Mouse (Mus musculus) megakaryocyte, embryonic 14.5 days (primary cell): ENCODE data around the gene Ralb. TPM values are rescaled to one million over a fixed set of nuclear protein-coding genes. Genes with fewer than 3 reads are reported as not detected.
A peak's percentile ranks its signal among the peaks of the same experiment; 100 is the strongest.

ENCODE experiments used
- H3K27me3 ChIP-seq: replicated peaks from 2 replicates; pipeline ENCODE3; 2012; ENCODE audit warnings: inconsistent platforms
- H3K36me3 ChIP-seq: replicated peaks from 2 replicates; pipeline ENCODE3; 2012; ENCODE audit warnings: low read length, inconsistent platforms, mixed read lengths
- H3K4me1 ChIP-seq: 2 replicates; pipeline ENCODE4 v1.6.1; 2012; ENCODE audit warnings: inconsistent platforms
- H3K4me3 ChIP-seq: replicated peaks from 2 replicates; pipeline ENCODE3; 2012; ENCODE audit warnings: moderate library complexity, mild to moderate bottlenecking, inconsistent platforms
- H3K9me3 ChIP-seq: 2 replicates; pipeline ENCODE4 v1.6.1; 2012; ENCODE audit warnings: inconsistent platforms
- FLI1 ChIP-seq: IDR thresholded peaks from 2 replicates; pipeline ENCODE4 v1.6.1; 2012; ENCODE audit warnings: low read length, inconsistent platforms, mixed read lengths
- GATA1 ChIP-seq: IDR thresholded peaks from 3 replicates; pipeline ENCODE4 v1.6.1; 2012; ENCODE audit warnings: mixed read lengths, low read length, inconsistent platforms, borderline replicate concordance
- polyA plus RNA-seq: library from polyadenylated mRNA; stranded (reverse); fragments of >175 nt; gene quantifications from 2 replicates; pipeline ENCODE4 v1.2.3, GENCODE M21; 2012; ENCODE audit warnings: low replicate concordance; ENCODE audit not compliant: insufficient read depth

Ralb gene
- polyA plus RNA-seq, 1 experiment: 45.9 TPM

GRCm38 (mm10) chr1:119525004-119525444 lies 20.4 kb upstream of the Ralb start:
- H3K4me1 ChIP-seq: peaks cover 43% of the 10 kb centered on the region
- H3K4me3 ChIP-seq: peak overlapping the region; percentile 96
- no peak for TF ChIP-seq GATA1
- no peak for TF ChIP-seq FLI1
- peaks cover 24% of the 10 kb centered on the region for H3K27me3 ChIP-seq
- H3K9me3 ChIP-seq: peaks cover 27% of the 10 kb centered on the region
- peaks cover 30% of the 10 kb centered on the region for H3K36me3 ChIP-seq

- TF ChIP-seq FLI1: no peak
- no peak for TF ChIP-seq GATA1
- Histone ChIP-seq H3K27me3 (peaks cover 30% of the 10 kb centered on the region), H3K4me3 (no peak overlapping the region), H3K4me1 (peaks cover 43% of the 10 kb centered on the region), H3K9me3 (peaks cover 17% of the 10 kb centered on the region), H3K36me3 (peaks cover 22% of the 10 kb centered on the region)
These were observed 19.2 kb upstream of the Ralb start for GRCm38 (mm10) chr1:119523826-119524225.

DNA sequence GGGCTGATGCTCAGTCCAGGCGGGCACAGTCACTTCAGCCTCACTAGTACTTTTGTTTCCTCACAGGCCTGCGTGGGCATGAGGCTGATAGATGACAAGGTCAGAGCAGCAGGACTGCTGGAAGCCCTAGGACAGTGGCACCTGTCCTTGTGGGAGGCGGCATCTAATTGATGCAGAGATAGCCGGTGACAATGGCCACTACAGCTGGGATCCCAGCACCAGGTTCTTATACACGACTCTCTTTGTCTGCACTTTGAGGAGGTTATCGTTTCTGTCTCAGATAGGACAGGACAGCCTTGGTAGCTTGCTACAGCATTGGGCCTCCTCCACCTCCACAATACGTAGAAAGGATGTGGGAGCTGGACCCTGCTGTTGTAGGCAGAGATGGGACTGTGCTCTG lies 18.8 kb upstream of the Ralb start:
- Histone ChIP-seq H3K9me3 (peaks cover 12% of the 10 kb centered on the region), H3K36me3 (peaks cover 18% of the 10 kb centered on the region), H3K4me1 (peaks cover 43% of the 10 kb centered on the region), H3K27me3 (peaks cover 30% of the 10 kb centered on the region), H3K4me3 (no peak overlapping the region)
- no peak for TF ChIP-seq GATA1
- TF ChIP-seq FLI1: no peak

DNA sequence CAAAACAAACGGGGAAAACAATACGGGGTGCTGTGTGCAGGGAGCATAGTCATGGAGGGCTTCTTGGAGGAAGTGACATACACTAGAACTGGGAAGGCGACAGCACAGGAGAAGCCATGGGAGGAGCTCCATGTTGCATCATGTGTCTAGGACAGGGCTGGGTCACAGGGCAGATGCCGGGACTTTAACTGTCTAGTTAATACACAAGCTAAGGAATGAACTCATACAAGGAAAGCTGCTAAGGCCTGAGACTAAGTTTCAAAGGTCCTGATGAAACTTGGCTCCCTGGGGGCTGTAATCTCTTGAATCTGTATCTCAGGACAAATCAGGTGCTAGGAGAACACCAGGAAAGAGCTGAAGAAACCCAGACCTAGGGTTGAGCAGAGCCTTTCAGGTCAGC lies 18.1 kb upstream of the Ralb start:
- TF ChIP-seq FLI1 (no peak), GATA1 (no peak)
- peaks cover 9% of the 10 kb centered on the region for H3K9me3 ChIP-seq
- no peak overlapping the region for H3K4me3 ChIP-seq
- peaks cover 50% of the 10 kb centered on the region for H3K4me1 ChIP-seq
- peaks cover 30% of the 10 kb centered on the region for H3K27me3 ChIP-seq
- H3K36me3 ChIP-seq: peaks cover 11% of the 10 kb centered on the region

DNA sequence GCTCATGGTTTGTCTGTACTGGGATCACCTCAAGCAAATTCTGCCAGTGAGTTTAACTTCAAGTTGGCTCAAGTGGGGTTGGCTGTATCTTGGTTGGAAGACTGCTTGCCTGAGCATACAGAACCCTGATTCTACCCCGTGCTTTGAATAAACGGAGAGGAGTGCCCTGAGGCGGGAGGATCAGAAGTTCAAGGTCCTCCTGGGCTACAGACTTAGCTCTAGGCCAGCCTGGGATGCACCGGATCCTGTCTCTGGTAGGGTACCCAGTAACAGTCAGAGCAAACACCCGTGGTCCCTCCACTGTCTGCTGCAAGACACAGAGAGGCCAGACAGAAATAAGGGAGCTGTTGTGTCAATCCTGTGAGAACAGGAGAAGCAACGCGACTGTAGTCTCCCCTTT lies 17.1 kb upstream of the Ralb start:
- TF ChIP-seq GATA1: no peak
- no peak for TF ChIP-seq FLI1
- H3K9me3 ChIP-seq: peaks cover 10% of the 10 kb centered on the region
- peaks cover 30% of the 10 kb centered on the region for H3K27me3 ChIP-seq
- peaks cover 4% of the 10 kb centered on the region for H3K36me3 ChIP-seq
- H3K4me1 ChIP-seq: peaks cover 53% of the 10 kb centered on the region
- H3K4me3 ChIP-seq: no peak overlapping the region

DNA sequence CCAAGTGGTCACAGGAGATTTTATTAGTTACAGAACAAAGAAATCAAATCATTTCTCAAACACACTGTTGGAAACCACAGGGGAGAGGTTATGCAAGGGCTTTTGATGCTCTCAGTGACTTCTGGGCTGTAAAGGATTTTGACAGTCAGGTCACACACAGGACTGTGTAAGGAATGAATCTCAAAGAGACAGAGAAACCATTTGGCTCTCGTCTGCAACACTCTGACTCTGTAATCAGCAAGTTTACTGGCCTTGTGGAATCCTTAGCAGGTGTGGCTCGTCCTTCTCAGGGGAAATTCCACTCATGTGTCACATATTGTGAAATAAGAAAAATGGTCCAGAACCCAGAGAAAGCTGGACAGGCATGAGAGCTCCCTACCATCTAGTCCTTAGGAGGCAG lies 16.4 kb upstream of the Ralb start:
- peaks cover 46% of the 10 kb centered on the region for H3K4me1 ChIP-seq
- no peak for TF ChIP-seq FLI1
- TF ChIP-seq GATA1: no peak
- H3K27me3 ChIP-seq: peaks cover 30% of the 10 kb centered on the region
- peaks cover 14% of the 10 kb centered on the region for H3K9me3 ChIP-seq
- H3K36me3 ChIP-seq: peaks cover 3% of the 10 kb centered on the region
- no peak overlapping the region for H3K4me3 ChIP-seq

DNA sequence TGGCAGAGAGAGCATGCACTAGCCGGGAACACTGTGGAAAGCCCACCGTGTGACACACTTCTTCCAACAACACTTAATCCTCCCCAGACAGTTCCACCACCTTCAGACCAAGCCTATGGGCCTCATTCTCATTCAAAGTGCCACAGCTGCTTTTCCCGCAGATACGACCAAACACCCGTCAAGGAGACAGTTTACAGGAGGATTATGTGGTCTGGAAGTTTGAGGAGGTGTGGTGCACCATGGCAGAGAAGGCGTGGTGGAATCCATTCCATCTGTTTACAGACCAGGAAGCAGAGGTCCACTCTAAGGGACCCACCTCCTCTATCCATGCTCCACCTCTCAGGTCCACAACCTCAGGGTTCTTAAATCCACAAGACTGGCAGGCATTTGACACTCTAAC lies 14.7 kb upstream of the Ralb start:
- H3K27me3 ChIP-seq: peaks cover 34% of the 10 kb centered on the region
- TF ChIP-seq GATA1 (no peak), FLI1 (no peak)
- peaks cover 22% of the 10 kb centered on the region for H3K9me3 ChIP-seq
- H3K4me3 ChIP-seq: no peak overlapping the region
- peaks cover 3% of the 10 kb centered on the region for H3K36me3 ChIP-seq
- peaks cover 32% of the 10 kb centered on the region for H3K4me1 ChIP-seq

DNA sequence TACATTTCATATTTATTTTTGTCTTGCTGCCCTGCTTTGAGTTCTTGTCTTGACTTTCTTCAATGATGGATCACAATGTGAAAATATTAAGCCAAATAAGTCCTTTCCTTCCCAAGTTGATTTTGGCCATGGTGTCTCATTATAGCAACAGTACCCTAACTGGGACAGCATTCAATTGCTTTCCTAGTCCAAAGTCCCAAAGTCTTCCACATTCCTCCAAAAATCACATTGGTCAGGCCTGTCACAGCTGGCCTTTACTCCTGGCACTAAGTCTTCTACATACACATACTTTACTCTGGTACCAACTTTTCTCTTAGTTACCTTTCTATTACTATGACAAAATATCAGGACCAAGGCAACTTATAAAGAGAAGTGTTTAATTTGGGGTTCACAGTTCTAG lies 14.2 kb upstream of the Ralb start:
- H3K36me3 ChIP-seq: peaks cover 6% of the 10 kb centered on the region
- peaks cover 27% of the 10 kb centered on the region for H3K4me1 ChIP-seq
- TF ChIP-seq FLI1 (no peak), GATA1 (no peak)
- peaks cover 37% of the 10 kb centered on the region for H3K27me3 ChIP-seq
- peaks cover 27% of the 10 kb centered on the region for H3K9me3 ChIP-seq
- H3K4me3 ChIP-seq: no peak overlapping the region

DNA sequence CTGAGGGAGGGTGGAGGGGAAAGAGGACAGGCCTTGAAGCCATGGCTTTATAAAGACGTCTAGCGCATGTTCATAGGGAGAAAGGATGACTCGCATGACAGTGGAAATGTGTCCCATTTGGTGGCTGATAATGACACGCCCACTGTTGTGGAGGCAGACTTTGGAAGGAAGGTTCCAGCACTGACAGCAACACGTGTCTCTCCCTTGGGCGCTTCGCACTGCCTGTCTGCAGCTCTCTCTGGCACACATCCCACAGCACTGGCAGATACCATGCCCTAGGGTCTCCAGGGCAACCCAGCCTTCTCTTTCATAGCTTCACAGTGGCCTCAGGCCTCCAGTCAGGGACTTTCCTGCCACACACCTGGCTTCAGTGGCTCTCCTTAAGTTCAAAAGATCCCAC lies 13.5 kb upstream of the Ralb start:
- Histone ChIP-seq H3K9me3 (peaks cover 34% of the 10 kb centered on the region), H3K4me3 (peak overlapping the region; percentile 21), H3K27me3 (peaks cover 39% of the 10 kb centered on the region), H3K36me3 (peaks cover 6% of the 10 kb centered on the region), H3K4me1 (peaks cover 21% of the 10 kb centered on the region)
- no peak for TF ChIP-seq GATA1
- no peak for TF ChIP-seq FLI1

- peaks cover 47% of the 10 kb centered on the region for H3K4me1 ChIP-seq
- peaks cover 2% of the 10 kb centered on the region for H3K36me3 ChIP-seq
- peaks cover 69% of the 10 kb centered on the region for H3K27me3 ChIP-seq
- H3K9me3 ChIP-seq: peaks cover 21% of the 10 kb centered on the region
- TF ChIP-seq FLI1 (no peak), GATA1 (no peak)
- peak overlapping the region; percentile 51 for H3K4me3 ChIP-seq
These were observed 6.3 kb upstream of the Ralb start for GRCm38 (mm10) chr1:119510857-119511256.

- TF ChIP-seq GATA1 (no peak), FLI1 (no peak)
- peaks cover 69% of the 10 kb centered on the region for H3K27me3 ChIP-seq
- H3K4me3 ChIP-seq: peak overlapping the region; percentile 65
- H3K9me3 ChIP-seq: peaks cover 21% of the 10 kb centered on the region
- peaks cover 51% of the 10 kb centered on the region for H3K4me1 ChIP-seq
- H3K36me3 ChIP-seq: peaks cover 2% of the 10 kb centered on the region
These were observed 5.8 kb upstream of the Ralb start for GRCm38 (mm10) chr1:119510409-119510808.
